Mouse (Mus musculus): ENCODE data around the gene Ccr7. TPM values are rescaled to one million over a fixed set of nuclear protein-coding genes. Genes with fewer than 3 reads are reported as not detected.

Gene Ccr7
- 0.48 and 10.5 TPM in 2 replicates for total RNA-seq (2021)
- long read RNA-seq, experiment 1, partial matches to known transcripts: 0 of 2 reads
- long read RNA-seq, experiment 1, other reads (novel, unspliced or antisense): 0 of 2 reads
- long read RNA-seq, experiment 2, partial matches to known transcripts: 0 of 2 reads
- long read RNA-seq, experiment 2, other reads (novel, unspliced or antisense): 0 of 2 reads

DNA sequence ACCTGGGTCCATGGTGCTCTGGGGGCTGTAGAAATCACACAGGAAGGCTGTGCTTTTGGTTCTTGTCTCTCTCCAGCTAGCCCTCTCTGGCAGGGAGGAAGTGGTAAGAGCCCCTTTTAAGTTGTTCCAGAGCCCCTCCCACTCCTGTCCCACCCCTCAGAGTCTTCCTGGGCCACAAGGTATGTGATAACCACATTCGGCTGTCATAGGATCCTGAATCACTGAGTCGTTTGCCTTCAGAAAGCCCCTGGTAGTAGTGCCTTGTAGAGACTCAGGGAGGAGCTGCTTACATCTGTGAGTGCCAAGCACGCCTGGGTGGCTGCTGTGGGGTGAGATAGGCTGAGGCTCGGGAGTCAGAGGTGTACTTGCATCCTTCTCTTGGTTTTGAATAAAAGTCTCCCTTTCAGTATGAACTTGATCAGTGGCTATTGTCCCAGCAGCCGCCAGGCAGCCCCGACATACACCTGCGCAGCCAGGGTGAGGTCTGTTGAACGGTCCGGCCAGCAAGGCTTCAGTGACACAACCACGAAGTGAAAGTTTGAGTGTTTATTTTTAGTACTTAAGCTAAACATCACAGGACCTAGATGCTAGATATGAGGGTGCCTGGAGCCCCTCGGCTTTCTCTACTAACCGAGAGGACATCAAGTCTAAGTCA lies at the start of gene Ccr7:
TSS of gene Ccr7 (minus strand) at position 91 of the 655 bp plus-strand sequence.
- no peak for DNase-seq

DNA sequence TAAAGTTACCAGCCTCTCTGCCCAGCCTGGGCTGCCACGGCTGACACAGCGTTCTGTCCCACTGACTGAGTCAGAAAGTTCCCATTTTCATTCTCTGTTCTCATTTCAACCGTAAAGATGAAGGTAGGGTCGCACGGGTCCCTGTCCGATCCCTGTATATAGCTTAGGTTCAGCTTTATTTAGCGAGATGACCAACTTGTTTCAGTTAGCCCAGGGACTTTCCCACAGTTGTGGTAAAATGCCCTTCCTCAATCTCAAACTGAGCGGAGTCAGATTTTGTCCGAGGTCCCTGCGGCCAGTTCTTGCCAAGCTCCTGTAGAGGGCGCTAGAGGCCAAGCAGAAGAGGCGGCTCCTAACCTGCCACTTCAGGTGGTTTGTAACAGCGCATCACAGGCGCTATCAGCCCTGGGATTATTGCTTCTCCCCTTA lies 34.3 kb upstream of the Ccr7 start:
- peak; percentile 80 for DNase-seq

DNA sequence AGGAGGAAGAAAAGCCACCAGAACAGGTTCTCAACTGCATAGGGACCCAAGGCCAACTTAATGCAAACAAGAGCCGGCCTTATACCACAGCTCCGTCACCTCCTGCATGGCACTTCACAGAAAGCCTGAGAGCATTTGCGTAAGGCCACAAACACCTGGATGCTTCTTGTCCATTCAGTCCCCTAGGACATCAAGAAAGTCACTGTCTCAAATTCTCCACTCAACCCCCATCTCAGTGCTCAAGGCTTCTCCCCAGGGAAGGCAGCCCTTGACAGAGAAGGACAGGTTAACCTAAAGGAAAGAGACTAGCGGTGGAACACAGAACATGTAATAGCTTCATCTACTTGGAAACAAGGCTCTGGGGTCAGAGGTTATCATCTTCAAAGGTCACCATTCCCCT lies 32.5 kb upstream of the Ccr7 start:
- DNase-seq: no peak

DNA sequence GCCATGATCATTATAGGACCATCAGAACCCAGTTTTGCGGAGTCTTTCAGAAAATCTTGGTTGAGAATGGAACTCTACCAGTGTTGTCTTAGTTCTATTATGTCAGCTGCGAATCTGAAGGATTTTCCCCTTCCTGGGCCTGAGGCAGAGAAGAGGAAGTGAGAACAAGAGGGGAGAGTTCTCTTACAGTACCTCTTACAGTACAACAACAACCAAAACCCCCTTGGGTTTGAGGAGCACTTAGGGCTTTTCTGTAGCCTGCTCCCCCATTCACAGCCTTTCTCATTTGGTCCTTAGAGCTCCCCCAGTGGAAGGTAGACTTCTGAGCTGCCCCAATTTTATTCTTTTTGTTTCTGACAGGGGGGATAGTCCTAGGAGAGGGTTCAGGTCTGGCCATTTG lies 32.0 kb upstream of the Ccr7 start:
- DNase-seq: no peak

DNA sequence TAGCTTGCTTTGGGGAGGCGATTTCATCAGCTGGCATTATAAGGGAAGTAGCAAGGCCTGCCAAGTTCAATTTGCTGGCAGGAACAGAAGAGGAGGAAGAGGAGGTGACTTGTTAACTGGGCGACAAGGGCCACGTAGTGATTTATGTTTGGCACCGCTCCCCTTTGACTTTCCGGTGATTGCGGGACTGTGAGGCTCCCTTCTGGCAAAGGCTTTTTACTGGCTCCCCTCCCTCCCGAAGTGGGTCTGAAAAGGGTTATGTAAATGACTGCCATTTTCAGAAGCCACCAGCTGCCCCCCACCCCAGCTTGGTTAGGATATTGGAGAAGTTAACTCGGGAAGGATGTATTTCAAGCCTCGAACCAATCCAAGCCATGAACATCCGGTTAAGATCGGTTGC lies 27.7 kb upstream of the Ccr7 start:
- no peak for DNase-seq

DNA sequence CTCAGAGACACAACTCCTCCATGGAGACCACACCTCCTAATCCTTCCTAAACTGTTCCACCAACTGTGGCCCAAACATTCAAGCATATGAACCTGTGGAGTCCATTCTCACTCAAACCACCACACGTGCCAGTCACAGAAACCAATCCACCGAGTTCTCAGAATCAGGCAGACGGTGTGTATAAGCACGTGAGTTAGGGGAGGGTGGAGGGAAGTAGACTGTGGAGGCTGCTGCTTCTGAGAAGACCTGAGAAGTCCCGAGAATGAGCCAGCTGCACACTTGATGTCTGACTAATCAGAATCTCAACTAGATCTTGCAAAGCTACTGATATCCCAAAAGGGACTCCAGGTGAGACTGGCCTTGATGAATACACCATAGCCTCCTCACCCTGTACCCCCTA lies 25.2 kb upstream of the Ccr7 start:
- DNase-seq: no peak

DNA sequence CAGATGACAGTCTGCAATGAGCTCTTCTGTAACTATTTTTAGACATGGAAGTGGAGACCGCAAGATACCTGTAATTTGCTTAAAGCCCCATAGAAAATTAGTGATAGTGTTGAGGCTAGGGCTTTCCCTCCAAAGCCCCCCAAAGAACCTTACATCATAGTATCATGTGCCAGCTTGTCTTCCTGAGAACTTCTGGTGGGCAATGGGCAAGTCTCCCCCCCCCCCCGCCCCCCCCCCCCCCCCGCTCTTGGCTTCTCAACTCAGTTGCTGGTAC lies 23.0 kb upstream of the Ccr7 start:
- no peak for DNase-seq

DNA sequence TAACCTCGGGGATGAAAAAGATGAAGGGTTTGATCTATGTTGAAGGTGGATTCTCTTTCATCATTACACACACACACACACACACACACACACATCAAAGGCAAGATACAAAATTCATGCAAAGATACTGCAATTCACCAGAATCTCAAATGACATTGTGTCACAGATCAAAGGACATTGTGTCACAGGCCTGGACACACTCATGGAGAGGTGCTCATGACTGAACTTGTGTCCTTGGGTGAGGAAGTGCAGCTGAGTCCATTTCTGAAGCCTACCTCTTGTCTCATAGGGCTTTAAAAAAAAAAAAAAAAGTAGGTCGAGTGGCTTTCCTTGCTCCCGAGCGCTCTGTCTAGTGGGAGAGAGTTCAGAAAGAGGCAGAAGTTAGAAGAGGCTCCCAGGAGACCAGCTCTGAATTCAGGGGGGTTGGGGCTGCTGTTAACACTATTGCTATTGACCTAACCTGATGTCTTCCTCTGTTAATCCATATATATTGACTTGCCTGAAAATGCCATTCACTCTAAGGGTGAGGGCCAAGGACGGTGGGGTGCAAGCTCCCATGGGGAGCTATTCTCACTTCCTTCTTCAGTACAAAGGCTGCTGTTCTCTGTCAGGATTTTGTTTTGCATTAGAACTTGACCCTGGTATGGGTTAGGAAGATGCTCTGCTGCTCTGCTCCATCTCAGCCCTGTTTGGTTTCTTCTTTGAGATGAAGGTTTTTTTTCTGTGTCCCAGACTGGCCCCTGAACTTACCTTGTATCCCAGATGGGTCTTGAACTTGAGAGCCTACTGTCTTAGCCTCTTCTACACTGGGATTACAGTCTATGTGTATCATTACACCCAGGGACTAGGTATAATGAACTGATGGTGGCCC lies 22.4 kb upstream of the Ccr7 start:
- peak; percentile 28 for DNase-seq

DNA sequence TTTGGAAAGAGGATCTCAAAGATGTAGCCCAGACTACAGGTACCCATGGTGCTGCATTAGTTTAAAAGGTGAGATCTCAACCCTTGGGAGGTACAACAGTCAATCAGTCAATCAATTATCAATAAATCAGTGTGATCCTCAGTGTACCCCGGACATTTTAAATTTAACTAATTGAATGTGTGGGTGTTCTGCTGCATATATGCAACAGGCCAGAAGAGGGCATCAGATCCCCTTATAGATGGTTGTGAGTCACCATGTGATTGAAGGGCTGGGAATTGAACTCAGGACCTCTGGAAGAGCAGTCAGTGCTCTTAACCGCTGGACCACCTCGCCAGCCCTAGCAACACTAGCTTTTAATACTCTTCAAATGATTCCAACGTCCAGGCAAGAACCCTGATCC lies 17.1 kb upstream of the Ccr7 start:
- DNase-seq: no peak

DNA sequence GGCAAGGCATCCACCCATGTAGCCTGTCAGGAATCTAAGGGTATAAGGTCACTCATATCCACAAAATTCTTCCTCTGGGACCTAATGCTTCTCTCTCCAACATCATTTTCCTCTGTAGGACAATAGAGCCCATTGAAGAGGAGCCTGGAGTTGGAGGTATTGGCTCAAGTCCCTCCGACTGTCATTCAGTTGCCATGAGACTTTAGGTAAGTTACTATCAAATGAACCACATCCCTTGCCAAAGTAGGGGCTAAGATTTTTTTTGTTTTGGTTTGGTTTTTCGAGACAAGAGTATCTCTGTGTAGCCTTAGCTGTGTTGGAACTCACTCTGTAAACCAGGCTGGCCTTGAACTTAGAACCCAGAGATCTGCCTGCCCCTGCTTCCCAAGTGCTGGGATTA lies 16.6 kb upstream of the Ccr7 start:
- no peak for DNase-seq

DNA sequence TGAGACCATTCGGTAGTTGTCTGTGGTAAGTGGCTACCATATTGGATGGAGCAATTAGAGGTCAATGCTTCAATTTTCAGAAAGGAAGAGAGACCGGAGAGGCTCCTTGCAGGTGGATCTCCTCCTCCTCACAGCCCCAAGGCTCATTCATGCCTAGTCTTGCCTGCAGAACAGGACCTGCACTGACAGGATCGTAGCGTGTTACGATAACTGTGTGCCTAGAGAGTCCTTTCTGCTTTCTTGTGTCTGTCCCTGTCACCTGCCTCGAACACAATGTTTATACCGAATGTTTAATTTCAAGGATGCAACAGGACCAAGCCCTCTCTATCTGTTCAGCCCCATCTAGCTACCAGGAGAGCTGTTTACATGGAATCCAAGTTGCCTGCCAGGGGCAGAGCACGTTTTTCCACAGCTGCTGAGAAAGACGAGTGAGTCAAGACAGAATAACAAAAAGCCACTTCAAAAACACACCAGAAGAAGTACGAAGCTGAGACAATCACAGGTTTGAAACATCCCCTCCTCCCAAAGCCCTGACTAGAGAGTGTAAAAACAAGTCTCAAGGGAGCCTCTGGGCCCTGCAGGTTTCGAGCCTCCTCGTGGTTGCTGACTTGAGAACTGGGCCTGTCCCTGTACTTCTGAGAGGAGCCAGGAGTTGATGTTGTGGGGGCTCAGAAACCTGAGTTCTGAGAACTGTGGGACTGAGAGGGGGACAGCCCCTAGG lies 15.8 kb upstream of the Ccr7 start:
- no peak for DNase-seq

DNA sequence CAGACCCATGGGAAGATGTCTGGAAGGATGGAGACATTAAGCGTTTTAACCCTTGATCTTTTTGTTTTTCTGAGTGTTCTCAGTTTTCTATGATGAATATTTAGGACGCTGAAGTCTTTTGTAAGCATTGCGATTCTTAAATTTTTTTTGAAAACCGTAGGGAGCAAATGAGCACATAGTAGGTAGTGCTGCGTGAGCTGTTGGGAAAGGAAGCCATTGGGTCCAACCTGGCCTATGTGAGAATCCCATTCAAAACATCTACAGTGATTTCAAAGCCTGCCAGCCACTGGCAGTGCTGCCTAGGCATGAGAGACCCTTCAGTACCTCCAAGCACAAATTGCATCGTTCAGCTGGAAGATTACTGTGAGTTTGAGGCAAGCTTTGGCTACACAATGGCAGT lies 15.1 kb upstream of the Ccr7 start:
- no peak for DNase-seq

DNA sequence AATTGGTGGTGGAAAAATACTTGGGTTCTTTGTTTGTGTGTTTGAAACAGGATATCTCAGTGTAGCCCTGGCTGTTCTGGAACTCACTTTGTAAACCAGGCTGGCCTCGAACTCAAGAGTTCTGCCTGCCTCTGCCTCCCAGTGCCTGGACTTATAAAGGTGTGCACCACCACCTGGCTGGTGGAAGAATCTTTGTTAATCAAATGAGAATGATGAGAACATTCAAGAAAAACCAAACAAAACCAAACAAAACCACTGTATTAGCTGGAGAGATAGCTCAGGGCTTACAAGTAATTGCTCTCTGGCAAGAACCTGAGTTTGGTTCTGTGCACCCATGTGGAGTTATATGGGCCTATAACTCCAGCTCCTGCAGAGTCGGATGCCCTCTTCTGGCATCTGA lies 14.6 kb upstream of the Ccr7 start:
- DNase-seq: no peak

DNA sequence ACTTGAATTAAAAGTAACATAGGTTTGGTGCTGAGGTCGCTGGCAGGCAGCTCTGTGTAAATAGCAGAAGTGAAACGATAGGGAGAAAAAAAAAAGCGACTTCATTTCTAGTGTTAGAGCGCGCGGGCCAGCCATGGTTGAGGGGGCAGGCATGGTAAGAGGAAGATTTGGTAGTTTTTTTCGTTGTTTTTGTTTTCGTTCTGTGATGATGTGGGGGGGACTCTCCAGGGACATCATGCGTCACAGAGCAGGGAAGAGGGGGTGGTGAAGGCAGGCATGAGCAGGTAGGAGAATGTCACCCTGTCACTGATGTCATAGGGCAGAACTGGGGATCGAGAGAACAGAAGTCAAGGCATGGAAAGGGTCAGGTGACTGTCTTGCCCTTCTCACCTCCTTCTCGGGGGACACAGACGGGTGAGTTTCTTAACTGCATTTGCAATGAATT lies 13.2 kb upstream of the Ccr7 start:
- DNase-seq: no peak

DNA sequence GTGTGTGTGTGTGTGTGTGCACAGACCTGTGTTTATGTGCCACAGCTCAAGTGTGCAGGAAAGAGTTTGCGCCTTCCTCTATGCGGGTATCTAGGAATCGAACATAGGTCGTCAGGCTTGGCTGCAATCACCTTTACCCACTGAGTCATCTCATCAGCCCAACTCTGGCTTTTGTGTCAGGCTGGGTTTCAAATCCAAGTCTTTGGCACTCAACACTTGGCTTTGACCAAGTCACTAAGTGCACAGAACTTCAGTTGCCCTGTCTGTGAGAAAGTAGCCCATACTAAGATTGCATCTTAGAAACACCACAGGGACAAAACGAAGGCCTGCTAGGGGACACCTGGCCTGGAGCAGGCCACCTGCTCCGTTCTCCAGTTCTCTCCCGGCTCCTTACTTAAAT lies 12.7 kb upstream of the Ccr7 start:
- no peak for DNase-seq

DNA sequence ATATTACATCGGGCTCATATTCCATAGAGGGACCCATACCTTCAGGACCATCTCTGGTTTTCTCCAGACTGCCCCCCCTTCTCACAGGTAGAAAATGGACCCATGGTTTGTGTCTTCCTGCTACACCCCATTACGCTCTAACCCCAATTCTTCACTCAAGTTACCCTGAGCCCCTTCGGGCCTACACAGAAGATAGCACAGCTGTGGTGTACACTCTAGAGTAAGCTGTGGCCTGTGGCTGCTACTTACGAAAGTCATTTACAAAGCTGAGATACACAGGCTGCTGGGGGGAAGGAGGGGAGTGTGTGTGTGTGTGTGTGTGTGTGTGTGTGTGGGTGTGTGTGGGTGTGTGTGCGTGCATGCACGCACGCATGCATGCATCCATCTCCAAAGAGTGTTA lies 11.4 kb upstream of the Ccr7 start:
- no peak for DNase-seq

DNA sequence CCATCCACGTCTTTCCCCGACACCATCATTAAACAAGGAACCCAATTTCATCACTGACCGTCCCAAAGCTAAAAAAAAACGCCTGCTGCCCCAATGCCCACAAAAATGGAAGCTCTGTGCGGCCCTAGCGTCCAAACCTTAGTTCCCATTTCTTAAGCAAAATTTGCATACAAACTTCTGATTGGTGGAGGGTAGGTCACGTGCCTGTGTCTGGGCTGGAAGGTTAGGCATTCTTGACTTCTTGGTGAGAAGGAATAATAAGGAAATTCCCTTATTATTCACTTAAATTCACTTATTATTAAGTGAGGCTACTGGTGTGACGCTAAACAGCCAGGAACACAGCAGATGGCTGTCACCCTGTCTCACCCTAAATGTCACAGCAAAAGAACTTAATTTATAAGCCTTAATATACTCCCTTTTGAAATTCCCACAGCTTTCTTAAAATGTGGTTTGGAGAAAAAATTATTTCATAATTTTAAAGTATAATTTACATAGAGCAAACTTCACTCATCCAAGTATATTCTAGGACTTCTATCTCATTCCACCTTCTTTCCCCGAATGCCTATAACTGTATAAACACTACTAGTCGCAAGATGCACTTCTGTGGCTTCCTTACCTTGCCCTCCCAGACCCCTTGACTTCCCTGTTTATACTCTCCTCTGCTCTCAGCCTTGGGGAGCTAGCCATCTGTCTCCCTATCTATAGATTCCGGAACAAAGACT lies 10.3 kb upstream of the Ccr7 start:
- DNase-seq: no peak

DNA sequence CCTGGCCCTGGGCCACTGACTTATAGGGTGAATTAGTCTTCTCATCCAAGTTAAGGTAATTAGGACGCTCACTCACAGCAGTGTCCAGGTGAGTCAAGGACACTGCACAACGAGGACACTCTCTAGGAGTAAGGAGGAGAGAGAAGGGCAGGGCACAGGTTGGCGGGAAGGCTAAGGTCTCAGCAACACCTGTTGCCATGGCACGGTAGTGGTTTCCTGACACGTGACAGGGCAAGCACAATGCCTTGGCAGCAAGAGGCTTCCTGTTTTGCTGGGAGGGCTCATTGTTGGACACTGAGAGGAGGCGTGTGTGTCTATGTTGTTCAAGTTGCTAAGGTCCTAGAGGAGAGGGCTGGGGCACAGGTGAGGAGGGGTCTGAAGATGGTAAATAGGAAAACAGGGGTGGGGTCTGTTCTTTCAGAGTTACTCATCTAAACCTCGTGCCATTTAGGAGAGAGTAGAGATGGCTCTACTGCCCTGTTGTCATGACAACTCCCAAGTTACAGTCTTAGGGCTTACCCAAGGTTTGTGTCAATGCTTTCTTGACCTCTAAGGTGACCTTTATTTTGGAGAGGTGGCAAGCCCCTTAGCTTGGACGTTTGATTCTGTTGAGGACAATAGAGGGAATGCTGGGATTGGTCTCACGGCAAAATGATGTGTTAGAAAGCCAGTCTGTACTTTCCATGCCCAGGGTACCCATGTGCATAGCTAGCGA lies 8.3 kb upstream of the Ccr7 start:
- DNase-seq: peak; percentile 49

DNA sequence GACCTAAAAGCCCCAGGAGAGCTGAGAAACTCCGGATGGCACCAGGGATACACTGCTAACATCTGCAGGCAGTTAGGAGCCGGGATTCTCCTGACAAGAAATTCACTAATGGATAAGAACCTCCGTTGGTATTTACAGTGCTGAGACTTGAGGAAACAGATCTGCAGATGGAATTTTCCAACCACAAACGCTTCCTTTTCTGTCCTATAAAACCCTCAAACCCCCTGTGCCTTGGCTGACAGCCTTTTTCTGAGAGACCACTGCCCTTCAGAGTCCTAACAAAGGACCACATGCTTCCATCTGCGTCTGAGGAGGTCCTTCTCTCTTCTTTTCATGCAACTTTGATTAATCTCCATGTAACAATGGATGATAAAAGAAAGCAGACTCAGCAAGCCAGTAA lies 6.8 kb upstream of the Ccr7 start:
- no peak for DNase-seq

DNA sequence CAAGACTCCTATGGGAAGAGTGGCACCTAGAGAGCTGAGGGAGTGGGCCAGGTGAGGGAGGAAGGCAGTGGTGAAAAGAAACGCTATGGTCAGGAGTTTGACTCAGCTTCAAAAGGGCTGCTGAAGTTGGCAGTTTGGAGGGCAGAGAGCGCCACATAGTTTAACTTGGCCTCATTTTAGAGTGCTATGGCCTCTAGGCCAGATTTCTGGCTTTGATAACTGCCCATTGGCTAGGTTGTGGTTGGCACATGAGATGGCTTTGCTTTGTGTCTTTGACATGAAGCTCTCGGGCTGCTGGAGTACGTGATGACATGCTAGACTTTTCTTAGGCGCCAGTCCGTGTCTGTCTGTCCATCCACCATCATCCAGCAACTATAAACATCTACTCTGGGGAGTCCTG lies 5.4 kb upstream of the Ccr7 start:
- no peak for DNase-seq

DNA sequence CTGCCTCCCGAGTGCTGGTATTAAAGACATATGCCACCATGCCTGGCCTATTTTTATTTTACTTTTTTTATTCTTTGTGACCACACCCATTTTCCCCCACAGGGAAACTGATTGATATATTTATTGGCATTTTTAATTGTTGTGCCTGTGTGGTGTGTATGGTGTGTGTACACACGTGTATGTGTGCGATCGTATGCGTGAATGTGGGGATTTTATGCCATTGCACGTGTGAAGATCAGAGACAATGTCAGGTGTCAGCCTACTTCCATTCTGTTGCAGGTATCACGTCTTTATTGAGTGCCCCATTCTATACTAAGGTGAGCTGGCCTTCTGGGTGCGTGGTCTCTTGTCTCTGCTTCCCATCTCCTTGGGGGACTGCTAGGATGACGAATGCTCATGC lies 940 bp upstream of the Ccr7 start:
- DNase-seq: no peak

Data from adrenal gland, postnatal 14 days (tissue).